Mouse (Mus musculus): ENCODE data around the gene Stil. TPM values are rescaled to one million over a fixed set of nuclear protein-coding genes. Genes with fewer than 3 reads are reported as not detected.
"Not testable (repeated sequence)": the region's sequence is repeated elsewhere in the genome, so short reads cannot be mapped to it uniquely, and the experiment has no call there.

Stil gene
- total RNA-seq, 1 experiment: 7.4 TPM

GRCm38 (mm10) chr4:114958786-114959185 is 41.2 kb upstream of the Stil start:
- TF ChIP-seq HCFC1 (IDR thresholded peaks at IDR 0.05; ENCODE audit: borderline replicate concordance, insufficient read depth, low read length) (no peak), CHD2 (IDR thresholded peaks at IDR 0.05; ENCODE audit: low read depth, low read length) (no peak), ZNF384 (IDR thresholded peaks at IDR 0.05; ENCODE audit: low read depth, low read length) (no peak), ZC3H11A (IDR thresholded peaks at IDR 0.05; ENCODE audit: borderline replicate concordance, low read depth, low read length) (no peak), MAFK (IDR thresholded peaks at IDR 0.05; ENCODE audit: insufficient read depth, low read depth, low read length) (no peak)
- DNase-seq (ENCODE audit: low read depth, low spot score): no peak

GRCm38 (mm10) chr4:114959533-114959932 is 40.4 kb upstream of the Stil start:
- H3K4me1 ChIP-seq (ENCODE audit: control insufficient read depth in 2 of 2, insufficient read depth in 2 of 2, low read length in 2 of 2, poor library complexity in 1 of 2): no peaks in the 10 kb centered on the region
- TF ChIP-seq ZNF384 (IDR thresholded peaks at IDR 0.05; ENCODE audit: low read depth, low read length): no peak
- no peak for TF ChIP-seq ZC3H11A (IDR thresholded peaks at IDR 0.05; ENCODE audit: borderline replicate concordance, low read depth, low read length)
- no peak for TF ChIP-seq MAFK (IDR thresholded peaks at IDR 0.05; ENCODE audit: insufficient read depth, low read depth, low read length)
- no peak for TF ChIP-seq HCFC1 (IDR thresholded peaks at IDR 0.05; ENCODE audit: borderline replicate concordance, insufficient read depth, low read length)
- TF ChIP-seq CHD2 (IDR thresholded peaks at IDR 0.05; ENCODE audit: low read depth, low read length): no peak
- H3K9ac ChIP-seq (ENCODE audit: insufficient read depth, low read depth, low read length, poor library complexity, severe bottlenecking): no peak overlapping the region
- H3K4me3 ChIP-seq (ENCODE audit: insufficient read depth in 1 of 2, low read depth in 1 of 2, low read length in 2 of 2, poor library complexity in 1 of 2, severe bottlenecking in 1 of 2): no peak overlapping the region
- H3K27ac ChIP-seq (ENCODE audit: insufficient read depth, low read depth, low read length, poor library complexity, severe bottlenecking): no peak overlapping the region
- DNase-seq (ENCODE audit: low read depth, low spot score): no peak
- H3K36me3 ChIP-seq (ENCODE audit: control insufficient read depth, insufficient read depth, low read length, poor library complexity, severe bottlenecking): no peaks in the 10 kb centered on the region
- in situ Hi-C loops (cut with MboI; ENCODE audit: low sequenced_read_pairs in 2 of 2, unreplicated experiment in 2 of 2): no loop called here
- H3K9me3 ChIP-seq (ENCODE audit: control insufficient read depth, insufficient read depth, low read depth, low read length): no peaks in the 10 kb centered on the region

More at GRCm38 (mm10) chr4:114958786-114959185, 41.2 kb upstream of the Stil start:
- Histone ChIP-seq H3K27ac (ENCODE audit: insufficient read depth, low read depth, low read length, poor library complexity, severe bottlenecking) (no peak overlapping the region), H3K4me1 (ENCODE audit: control insufficient read depth in 2 of 2, insufficient read depth in 2 of 2, low read length in 2 of 2, poor library complexity in 1 of 2) (no peaks in the 10 kb centered on the region), H3K36me3 (ENCODE audit: control insufficient read depth, insufficient read depth, low read length, poor library complexity, severe bottlenecking) (no peaks in the 10 kb centered on the region), H3K9me3 (ENCODE audit: control insufficient read depth, insufficient read depth, low read depth, low read length) (no peaks in the 10 kb centered on the region), H3K4me3 (ENCODE audit: insufficient read depth in 1 of 2, low read depth in 1 of 2, low read length in 2 of 2, poor library complexity in 1 of 2, severe bottlenecking in 1 of 2) (no peak overlapping the region), H3K9ac (ENCODE audit: insufficient read depth, low read depth, low read length, poor library complexity, severe bottlenecking) (no peak overlapping the region)
- in situ Hi-C loops (cut with MboI; ENCODE audit: low sequenced_read_pairs in 2 of 2, unreplicated experiment in 2 of 2): no loop called here

GRCm38 (mm10) chr4:114960881-114961280 is 39.1 kb upstream of the Stil start:
- H3K4me1 ChIP-seq (ENCODE audit: control insufficient read depth in 2 of 2, insufficient read depth in 2 of 2, low read length in 2 of 2, poor library complexity in 1 of 2); H3K9me3 ChIP-seq (ENCODE audit: control insufficient read depth, insufficient read depth, low read depth, low read length); H3K4me3 ChIP-seq (ENCODE audit: insufficient read depth in 1 of 2, low read depth in 1 of 2, low read length in 2 of 2, poor library complexity in 1 of 2, severe bottlenecking in 1 of 2); H3K36me3 ChIP-seq (ENCODE audit: control insufficient read depth, insufficient read depth, low read length, poor library complexity, severe bottlenecking); H3K9ac ChIP-seq (ENCODE audit: insufficient read depth, low read depth, low read length, poor library complexity, severe bottlenecking); DNase-seq (ENCODE audit: low read depth, low spot score); in situ Hi-C loops (cut with MboI; ENCODE audit: low sequenced_read_pairs in 2 of 2, unreplicated experiment in 2 of 2); H3K27ac ChIP-seq (ENCODE audit: insufficient read depth, low read depth, low read length, poor library complexity, severe bottlenecking): not testable (repeated sequence)

GRCm38 (mm10) chr4:114970736-114971135 is 29.2 kb upstream of the Stil start:
- TF ChIP-seq ZNF384 (IDR thresholded peaks at IDR 0.05; ENCODE audit: low read depth, low read length): no peak
- TF ChIP-seq HCFC1 (IDR thresholded peaks at IDR 0.05; ENCODE audit: borderline replicate concordance, insufficient read depth, low read length): no peak
- no peak for TF ChIP-seq CHD2 (IDR thresholded peaks at IDR 0.05; ENCODE audit: low read depth, low read length)
- no peak for TF ChIP-seq MAFK (IDR thresholded peaks at IDR 0.05; ENCODE audit: insufficient read depth, low read depth, low read length)
- no peak for TF ChIP-seq ZC3H11A (IDR thresholded peaks at IDR 0.05; ENCODE audit: borderline replicate concordance, low read depth, low read length)
- Histone ChIP-seq H3K27ac (ENCODE audit: insufficient read depth, low read depth, low read length, poor library complexity, severe bottlenecking) (no peak overlapping the region), H3K9ac (ENCODE audit: insufficient read depth, low read depth, low read length, poor library complexity, severe bottlenecking) (no peak overlapping the region), H3K4me1 (ENCODE audit: control insufficient read depth in 2 of 2, insufficient read depth in 2 of 2, low read length in 2 of 2, poor library complexity in 1 of 2) (no peaks in the 10 kb centered on the region), H3K9me3 (ENCODE audit: control insufficient read depth, insufficient read depth, low read depth, low read length) (no peaks in the 10 kb centered on the region), H3K36me3 (ENCODE audit: control insufficient read depth, insufficient read depth, low read length, poor library complexity, severe bottlenecking) (no peaks in the 10 kb centered on the region), H3K4me3 (ENCODE audit: insufficient read depth in 1 of 2, low read depth in 1 of 2, low read length in 2 of 2, poor library complexity in 1 of 2, severe bottlenecking in 1 of 2) (no peak overlapping the region)
- in situ Hi-C loops (cut with MboI; ENCODE audit: low sequenced_read_pairs in 2 of 2, unreplicated experiment in 2 of 2): no loop called here
- no peak for DNase-seq (ENCODE audit: low read depth, low spot score)

GRCm38 (mm10) chr4:114973229-114973740 is 26.7 kb upstream of the Stil start:
- no peak overlapping the region for H3K9ac ChIP-seq (ENCODE audit: insufficient read depth, low read depth, low read length, poor library complexity, severe bottlenecking)
- TF ChIP-seq HCFC1 (IDR thresholded peaks at IDR 0.05; ENCODE audit: borderline replicate concordance, insufficient read depth, low read length) (no peak), CHD2 (IDR thresholded peaks at IDR 0.05; ENCODE audit: low read depth, low read length) (no peak), ZC3H11A (IDR thresholded peaks at IDR 0.05; ENCODE audit: borderline replicate concordance, low read depth, low read length) (no peak), MAFK (IDR thresholded peaks at IDR 0.05; ENCODE audit: insufficient read depth, low read depth, low read length) (no peak), ZNF384 (IDR thresholded peaks at IDR 0.05; ENCODE audit: low read depth, low read length) (no peak)
- no peak overlapping the region for H3K27ac ChIP-seq (ENCODE audit: insufficient read depth, low read depth, low read length, poor library complexity, severe bottlenecking)
- in situ Hi-C loops (cut with MboI; ENCODE audit: low sequenced_read_pairs in 2 of 2, unreplicated experiment in 2 of 2): no loop called here
- H3K36me3 ChIP-seq (ENCODE audit: control insufficient read depth, insufficient read depth, low read length, poor library complexity, severe bottlenecking): no peaks in the 10 kb centered on the region
- no peak for DNase-seq (ENCODE audit: low read depth, low spot score)
- H3K4me3 ChIP-seq (ENCODE audit: insufficient read depth in 1 of 2, low read depth in 1 of 2, low read length in 2 of 2, poor library complexity in 1 of 2, severe bottlenecking in 1 of 2): no peak overlapping the region
- no peaks in the 10 kb centered on the region for H3K4me1 ChIP-seq (ENCODE audit: control insufficient read depth in 2 of 2, insufficient read depth in 2 of 2, low read length in 2 of 2, poor library complexity in 1 of 2)
- no peaks in the 10 kb centered on the region for H3K9me3 ChIP-seq (ENCODE audit: control insufficient read depth, insufficient read depth, low read depth, low read length)
